Mouse (Mus musculus) heart, embryonic 16.5 days (tissue): ENCODE results near the gene Rora. TPM values are rescaled to one million over a fixed set of nuclear protein-coding genes. Genes with fewer than 3 reads are reported as not detected.

Experiments used
- ATAC-seq: fragments of 200-750 bp; cut with Nextera tagmentation; replicated peaks from 2 replicates; pipeline ENCODE4 v1.8.0; 2017; ENCODE audit warnings: moderate number of reproducible peaks; ENCODE audit not compliant: insufficient read depth, low FRiP score; ENCODE audit errors: extremely low read depth
- H3K27ac ChIP-seq: fragments of 300-500 bp; sonication (generic); 2 replicates; pipeline ENCODE4 v1.5.1; 2014; ENCODE audit warnings: mild to moderate bottlenecking, low read length, control low read depth, moderate library complexity
- H3K27me3 ChIP-seq: fragments of 300-500 bp; sonication (generic); 2 replicates; pipeline ENCODE4 v1.6.1; 2014; ENCODE audit warnings: low read length, mixed read lengths; ENCODE audit not compliant: control insufficient read depth, insufficient read depth
- H3K36me3 ChIP-seq: fragments of 300-500 bp; sonication (generic); 2 replicates; pipeline ENCODE4 v1.6.1; 2014; ENCODE audit not compliant: control insufficient read depth, insufficient read depth
- H3K4me1 ChIP-seq: fragments of 300-500 bp; sonication (generic); 2 replicates; pipeline ENCODE4 v1.6.1; 2014; ENCODE audit warnings: low read length, mixed read lengths; ENCODE audit not compliant: control insufficient read depth, insufficient read depth
- H3K4me2 ChIP-seq: fragments of 300-500 bp; sonication (generic); 2 replicates; pipeline ENCODE4 v1.6.1; 2014; ENCODE audit warnings: low read depth, mild to moderate bottlenecking, control low read depth, low read length
- H3K4me3 ChIP-seq: fragments of 300-500 bp; sonication (generic); 2 replicates; pipeline ENCODE4 v1.5.1; 2014; ENCODE audit warnings: mild to moderate bottlenecking, control low read depth, low read length
- H3K9ac ChIP-seq: fragments of 300-500 bp; sonication (generic); 2 replicates; pipeline ENCODE4 v1.6.1; 2014; ENCODE audit warnings: low read length, control low read depth
- H3K9me3 ChIP-seq: fragments of 300-500 bp; sonication (generic); replicated peaks from 2 replicates; pipeline ENCODE4 v1.6.1; 2016; ENCODE audit warnings: low read length; ENCODE audit not compliant: control insufficient read depth
- WGBS: fragments of 180-500 bp; shearing (Covaris S2); extraction: QIAGEN DNeasy Blood & Tissue Kit; methylation state at CpG from one replicate; pipeline ENCODE4 v1.1.7; 2014; 5-methylcytosine and 5-hydroxymethylcytosine counted together
- polyA plus RNA-seq: library from polyadenylated mRNA; unstranded; fragments of >200 nt; fragmentation: Nextera tagmentation; extraction: Ambion mirVana; gene quantifications from 2 replicates; pipeline ENCODE4 v1.2.1, GENCODE M21; 2015

Rora gene
- polyA plus RNA-seq, 1 experiment from 2014 or later, result 9.4 TPM

GRCm38 (mm10) chr9:69380546-69380945 is 727.0 kb downstream of the Rora start:
- Histone ChIP-seq H3K36me3 (peaks cover 14% of the 10 kb centered on the region), H3K9me3 (no peaks in the 10 kb centered on the region), H3K4me3 (no peak overlapping the region), H3K4me1 (no peaks in the 10 kb centered on the region), H3K27ac (no peak overlapping the region), H3K4me2 (no peak overlapping the region), H3K9ac (no peak overlapping the region), H3K27me3 (no peaks in the 10 kb centered on the region)
- ATAC-seq, result no peak
- 29% methylated on average over 1 of the region's 1 CpGs for WGBS

- H3K9ac ChIP-seq, result no peak overlapping the region
- 61% methylated on average over 7 of the region's 7 CpGs for WGBS
- no peaks in the 10 kb centered on the region for H3K4me1 ChIP-seq
Measured at GRCm38 (mm10) chr9:69381741-69382140, 728.2 kb downstream of the Rora start.

GRCm38 (mm10) chr9:69384475-69384874 is 730.9 kb downstream of the Rora start:
- Histone ChIP-seq H3K9ac (no peak overlapping the region), H3K36me3 (no peaks in the 10 kb centered on the region), H3K4me1 (no peaks in the 10 kb centered on the region), H3K4me2 (no peak overlapping the region), H3K27me3 (no peaks in the 10 kb centered on the region), H3K4me3 (no peak overlapping the region), H3K27ac (no peak overlapping the region), H3K9me3 (no peaks in the 10 kb centered on the region)
- WGBS, result 87% methylated on average over 17 of the region's 17 CpGs
- no peak for ATAC-seq

More at GRCm38 (mm10) chr9:69381741-69382140, 728.2 kb downstream of the Rora start:
- no peak for ATAC-seq
- no peak overlapping the region for H3K4me2 ChIP-seq
- no peaks in the 10 kb centered on the region for H3K27me3 ChIP-seq
- no peaks in the 10 kb centered on the region for H3K9me3 ChIP-seq
- no peak overlapping the region for H3K4me3 ChIP-seq
- H3K36me3 ChIP-seq, result peaks cover 8% of the 10 kb centered on the region
- no peak overlapping the region for H3K27ac ChIP-seq

- ATAC-seq, result no peak
- Histone ChIP-seq H3K9me3 (no peaks in the 10 kb centered on the region), H3K4me2 (no peak overlapping the region), H3K36me3 (no peaks in the 10 kb centered on the region), H3K4me1 (no peaks in the 10 kb centered on the region), H3K27me3 (no peaks in the 10 kb centered on the region), H3K9ac (no peak overlapping the region), H3K4me3 (no peak overlapping the region), H3K27ac (no peak overlapping the region)
- 52% methylated on average over 1 of the region's 1 CpGs for WGBS
Measured at GRCm38 (mm10) chr9:69384905-69385304, 731.3 kb downstream of the Rora start.

- Histone ChIP-seq H3K27me3 (no peaks in the 10 kb centered on the region), H3K27ac (no peak overlapping the region), H3K36me3 (no peaks in the 10 kb centered on the region), H3K4me1 (no peaks in the 10 kb centered on the region), H3K4me2 (no peak overlapping the region), H3K9me3 (no peaks in the 10 kb centered on the region), H3K4me3 (no peak overlapping the region), H3K9ac (no peak overlapping the region)
- no peak for ATAC-seq
- 66% methylated on average over 4 of the region's 4 CpGs for WGBS
Measured at GRCm38 (mm10) chr9:69387296-69387695, 733.7 kb downstream of the Rora start.

GRCm38 (mm10) chr9:69390631-69391030 is 737.0 kb downstream of the Rora start:
- ATAC-seq, result no peak
- Histone ChIP-seq H3K4me1 (no peaks in the 10 kb centered on the region), H3K9ac (no peak overlapping the region), H3K9me3 (no peaks in the 10 kb centered on the region), H3K27me3 (no peaks in the 10 kb centered on the region), H3K27ac (no peak overlapping the region), H3K4me2 (no peak overlapping the region), H3K4me3 (no peak overlapping the region), H3K36me3 (no peaks in the 10 kb centered on the region)
- WGBS, result 67% methylated on average over 4 of the region's 4 CpGs

GRCm38 (mm10) chr9:69394234-69394633 is 740.6 kb downstream of the Rora start:
- H3K4me1 ChIP-seq, result peaks cover 5% of the 10 kb centered on the region
- H3K27me3 ChIP-seq, result no peaks in the 10 kb centered on the region
- no peak overlapping the region for H3K4me3 ChIP-seq
- no peaks in the 10 kb centered on the region for H3K36me3 ChIP-seq
- 86% methylated on average over 5 of the region's 5 CpGs for WGBS
- no peak overlapping the region for H3K4me2 ChIP-seq
- ATAC-seq, result no peak
- H3K9ac ChIP-seq, result no peak overlapping the region
- H3K27ac ChIP-seq, result no peak overlapping the region
- no peaks in the 10 kb centered on the region for H3K9me3 ChIP-seq

- WGBS, result 54% methylated on average over 2 of the region's 2 CpGs
- H3K4me3 ChIP-seq, result peak overlapping the region; percentile 79
- H3K27me3 ChIP-seq, result no peaks in the 10 kb centered on the region
- 0 out of 2 replicates have a peak, but pooled peaks have one; percentile 18 for ATAC-seq
- H3K9me3 ChIP-seq, result no peaks in the 10 kb centered on the region
- peaks cover 5% of the 10 kb centered on the region for H3K4me1 ChIP-seq
- H3K36me3 ChIP-seq, result no peaks in the 10 kb centered on the region
- peak overlapping the region; percentile 80 for H3K27ac ChIP-seq
- peak overlapping the region; percentile 92 for H3K9ac ChIP-seq
- H3K4me2 ChIP-seq, result peak overlapping the region; percentile 70
Measured at GRCm38 (mm10) chr9:69397432-69397759, 743.8 kb downstream of the Rora start.

- no peaks in the 10 kb centered on the region for H3K9me3 ChIP-seq
- H3K27me3 ChIP-seq, result no peaks in the 10 kb centered on the region
- WGBS, result under 1% methylated on average over 53 of the region's 53 CpGs
- H3K9ac ChIP-seq, result peak within 1 kb of the TSS; percentile 92
- peak within 1 kb of the TSS; percentile 70 for H3K4me2 ChIP-seq
- H3K36me3 ChIP-seq, result no peaks in the 10 kb centered on the region
- peak within 1 kb of the TSS; percentile 80 for H3K27ac ChIP-seq
- peaks cover 5% of the 10 kb centered on the region for H3K4me1 ChIP-seq
- H3K4me3 ChIP-seq, result peak within 1 kb of the TSS; percentile 79
- peak; percentile 92 for ATAC-seq
Measured at GRCm38 (mm10) chr9:69397760-69398452, 744.3 kb downstream of the Rora start, which contains the start of gene Ice2. Ice2 (plus strand) TSS chr9:69397906.
